Mouse (Mus musculus): ENCODE results near the gene Hus1b. TPM values are rescaled to one million over a fixed set of nuclear protein-coding genes. Genes with fewer than 3 reads are reported as not detected.

Hus1b gene
- under 1 TPM in 2 of 3 experiments, not detected in 1; 0.86 to 0.91 TPM for polyA plus RNA-seq (2017; shearing (Covaris generic))

DNA sequence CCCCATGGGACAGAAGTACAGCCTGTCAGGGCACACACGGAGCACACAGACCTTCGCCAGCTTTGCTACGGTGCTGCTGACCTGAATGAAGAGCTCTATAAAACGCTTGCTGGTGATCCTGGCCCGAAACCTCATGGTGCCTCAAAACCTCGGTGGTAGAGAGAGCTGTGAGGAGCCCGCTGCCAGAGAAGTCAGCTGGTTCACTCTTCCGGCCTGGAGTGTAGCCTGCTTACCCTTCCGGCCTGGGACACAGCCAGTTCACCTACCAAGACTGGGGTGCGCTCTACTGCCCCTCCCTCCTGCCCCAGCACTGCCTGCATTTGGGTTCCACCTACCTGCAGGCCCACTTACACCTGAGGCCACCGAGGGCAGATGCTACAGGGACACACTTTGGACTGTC lies at the start of gene Hus1b:
Hus1b (minus strand) TSS at position 220 of the 400 bp plus-strand sequence.
- ATAC-seq, result no peak

DNA sequence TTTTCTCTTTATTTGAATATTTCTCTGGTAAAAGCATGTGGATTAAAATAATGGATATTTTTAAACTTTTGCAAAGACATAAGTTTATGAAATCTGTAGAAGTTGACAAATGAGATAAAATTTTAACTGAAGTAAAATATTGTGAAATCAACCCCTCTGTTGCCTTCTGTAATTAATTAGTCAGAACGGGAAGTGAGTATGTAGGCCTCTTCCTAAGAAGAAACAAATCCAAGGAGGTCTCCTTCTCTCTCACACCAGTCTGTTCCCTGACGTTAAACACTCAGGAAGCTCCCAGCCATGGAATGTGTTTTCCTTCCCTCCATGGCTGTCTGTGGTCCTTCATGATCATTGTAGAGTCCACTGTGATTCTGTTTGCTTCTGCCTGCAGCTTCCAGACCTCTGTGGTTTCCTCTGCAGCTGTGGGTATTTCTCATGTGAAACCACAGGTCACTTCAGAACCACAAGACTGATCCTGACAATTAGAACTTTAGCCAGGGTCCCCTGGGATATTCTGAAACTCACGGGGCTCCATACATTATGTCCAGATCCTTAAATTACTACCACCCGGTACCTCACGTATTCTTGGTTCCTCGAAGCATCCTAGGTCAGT lies 46.8 kb upstream of the Hus1b start:
- ATAC-seq, result no peak

DNA sequence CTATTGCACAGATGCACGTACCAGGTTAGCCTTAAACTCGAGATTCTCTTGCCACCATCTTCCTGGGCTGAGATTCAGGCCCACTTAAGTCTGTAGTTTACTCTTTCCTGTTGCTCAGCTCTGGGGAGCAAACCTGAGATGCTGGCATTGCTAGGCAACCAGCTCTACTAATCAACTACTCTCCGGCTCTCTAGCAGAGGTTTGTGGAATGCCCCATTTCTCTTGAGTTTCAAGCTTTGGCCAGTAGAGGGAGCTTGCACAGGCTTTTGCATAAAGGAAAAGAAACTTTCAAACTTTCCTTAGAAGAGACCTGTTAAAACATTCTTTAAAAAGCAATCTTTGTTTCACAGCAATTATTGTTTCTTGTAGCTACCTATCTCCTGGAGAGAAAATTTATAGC lies 46.3 kb upstream of the Hus1b start:
- ATAC-seq, result peak; percentile 87

DNA sequence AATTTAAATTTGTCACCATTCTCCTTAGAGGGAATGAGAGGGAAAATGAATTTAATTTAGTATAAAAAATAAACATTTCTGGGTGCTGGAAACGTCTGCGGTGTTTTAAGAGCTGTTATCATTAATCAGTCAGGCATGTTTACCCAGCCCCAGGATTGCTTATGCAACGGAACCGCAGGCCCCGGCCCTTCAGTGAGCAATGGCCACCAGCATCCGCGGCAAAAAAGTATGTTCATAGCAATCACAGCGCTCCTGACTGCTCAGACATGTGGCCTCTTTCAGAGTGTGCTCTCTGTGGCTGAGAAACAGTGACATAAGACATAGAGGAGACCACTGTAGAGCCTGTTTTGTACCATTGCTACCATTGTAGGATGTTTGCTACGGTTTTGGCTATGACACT lies 42.7 kb upstream of the Hus1b start:
- no peak for ATAC-seq

DNA sequence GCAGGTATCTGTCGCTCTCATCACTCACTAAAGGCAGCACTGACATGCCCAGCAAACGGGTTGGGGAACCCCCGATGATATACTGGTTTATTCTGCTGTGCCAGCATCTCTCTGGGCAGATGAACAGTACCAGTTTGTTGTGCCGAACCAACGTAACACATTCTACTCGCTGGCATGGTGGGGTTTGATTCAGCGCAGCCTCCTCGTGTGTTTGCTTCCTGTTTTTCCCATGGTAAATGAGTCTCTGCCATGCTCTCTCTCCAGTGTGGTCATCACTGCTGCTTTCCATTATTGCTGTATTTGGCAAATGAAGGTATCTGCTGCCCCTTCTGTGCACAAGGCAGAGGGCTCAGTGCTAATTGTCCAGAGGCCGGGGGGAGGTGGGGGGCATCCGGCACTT lies 42.2 kb upstream of the Hus1b start:
- no peak for ATAC-seq

DNA sequence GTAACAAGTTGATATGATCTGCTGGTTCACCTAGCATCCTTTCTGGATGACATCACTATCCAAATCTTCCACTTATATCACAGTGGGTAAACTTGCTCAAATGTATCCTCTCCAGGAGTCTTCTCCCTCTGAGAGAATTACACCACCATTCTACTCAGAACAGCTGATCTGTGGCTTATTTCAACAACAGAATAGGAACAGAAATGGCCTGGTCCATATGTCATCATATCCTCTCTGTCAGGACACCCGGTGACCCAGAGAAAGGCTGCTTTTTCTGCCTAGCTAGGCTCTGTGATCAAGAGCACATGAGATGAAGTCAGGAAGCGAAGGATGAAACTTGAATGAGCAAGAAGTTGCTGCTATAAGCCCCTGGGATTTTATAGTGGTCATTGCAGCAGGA lies 40.1 kb upstream of the Hus1b start:
- no peak for ATAC-seq

DNA sequence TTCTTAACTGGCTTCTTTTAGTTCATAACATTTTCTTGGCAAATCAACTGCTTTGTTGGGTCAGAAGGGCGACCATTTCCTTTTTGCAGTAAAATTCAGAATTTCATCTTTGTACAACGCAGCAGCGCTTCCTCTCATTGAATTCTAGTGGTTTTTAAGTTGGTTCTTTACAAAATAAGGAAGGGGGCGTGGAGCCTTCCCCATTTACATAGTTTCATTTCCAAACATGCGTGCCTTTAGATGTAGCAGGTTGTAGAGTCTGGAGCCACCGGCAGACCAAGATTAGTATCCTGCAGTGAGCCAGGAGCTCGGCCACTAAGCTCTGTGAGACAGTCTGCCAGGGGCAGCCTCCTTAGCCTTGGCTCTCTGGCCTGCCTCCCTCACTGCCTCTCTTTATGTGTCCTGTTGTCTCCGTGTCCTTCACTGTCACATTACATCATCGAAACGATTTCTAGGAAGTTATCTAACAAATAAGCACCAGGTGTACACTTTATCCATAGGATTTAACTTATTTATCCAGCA lies 39.4 kb upstream of the Hus1b start:
- ATAC-seq, result no peak

DNA sequence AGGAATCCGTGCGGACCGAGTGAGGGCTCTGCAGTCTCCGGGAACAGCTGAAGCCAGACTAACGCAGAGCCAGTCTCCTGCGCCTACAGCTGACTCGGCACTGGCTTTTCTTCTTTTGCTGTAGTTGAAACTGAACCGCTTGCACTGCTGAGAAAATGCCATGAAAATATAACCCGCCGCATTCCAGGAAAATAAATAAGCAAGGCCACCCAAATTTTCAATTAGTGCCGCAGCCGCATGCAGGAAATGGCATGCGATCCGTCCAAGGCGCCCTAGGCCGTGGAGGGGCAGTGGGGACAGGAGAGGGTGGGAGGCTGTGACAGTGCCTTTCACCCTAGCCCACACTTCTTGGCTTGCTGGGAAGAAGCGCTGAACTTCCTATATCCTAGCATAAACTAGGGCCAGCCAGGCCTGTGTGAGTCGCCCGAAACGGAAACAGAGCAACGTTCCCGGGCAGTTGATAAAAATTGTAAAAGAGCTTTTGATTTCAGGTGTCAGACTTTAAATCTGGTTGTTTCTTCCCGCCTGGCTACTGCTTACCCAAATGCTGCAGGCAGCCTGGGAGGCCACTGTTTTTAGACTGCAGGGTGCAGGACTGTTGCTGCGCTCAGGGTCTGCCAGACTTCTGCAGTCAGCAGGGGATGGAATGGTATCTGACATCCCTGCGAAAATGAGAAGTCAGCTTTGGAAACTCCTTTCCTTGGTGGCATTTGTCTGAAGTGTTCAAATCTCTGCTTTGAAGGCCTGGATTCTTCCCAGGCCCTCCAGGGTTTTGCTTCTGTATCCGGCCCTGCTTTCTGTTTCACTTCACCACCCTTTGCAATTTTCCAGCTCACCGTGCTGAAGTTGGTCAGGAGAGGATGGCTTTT lies 38.3 kb upstream of the Hus1b start:
- ATAC-seq, result peak; percentile 53

DNA sequence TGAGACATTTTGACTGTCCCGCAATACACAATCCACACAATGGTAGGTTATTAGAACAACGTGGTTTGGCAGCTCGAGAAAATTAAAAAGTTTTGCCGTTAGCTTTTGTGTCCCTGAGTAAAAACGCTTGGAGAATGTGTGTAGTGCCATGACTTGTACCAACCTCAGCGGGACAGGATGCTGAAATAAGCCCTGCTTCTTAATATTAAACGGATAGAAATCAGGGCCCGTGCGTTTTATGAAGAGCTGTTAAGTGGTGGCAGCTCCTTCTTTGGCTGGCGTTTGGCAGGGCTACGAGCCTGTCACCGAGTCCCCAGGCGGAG lies 37.7 kb upstream of the Hus1b start:
- ATAC-seq, result peak; percentile 19

DNA sequence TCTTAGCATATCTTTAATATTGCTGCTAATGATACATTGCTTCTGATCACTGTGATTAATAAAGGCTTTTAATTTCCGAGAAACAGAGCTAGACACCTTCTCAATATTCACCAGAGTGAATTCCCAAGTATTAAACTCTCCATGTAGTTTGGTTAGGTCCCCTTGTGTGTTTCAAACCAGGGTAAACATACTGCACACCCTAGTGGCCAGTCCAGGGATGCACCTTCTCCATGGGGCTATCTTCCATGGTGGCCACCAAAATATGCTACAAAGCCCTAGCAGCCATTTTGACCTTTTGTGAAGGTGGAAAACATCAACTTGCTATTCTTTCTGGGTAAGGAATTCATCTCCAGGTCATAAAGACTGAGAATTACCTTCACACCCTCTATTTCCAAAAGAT lies 34.1 kb upstream of the Hus1b start:
- ATAC-seq, result peak; percentile 80

DNA sequence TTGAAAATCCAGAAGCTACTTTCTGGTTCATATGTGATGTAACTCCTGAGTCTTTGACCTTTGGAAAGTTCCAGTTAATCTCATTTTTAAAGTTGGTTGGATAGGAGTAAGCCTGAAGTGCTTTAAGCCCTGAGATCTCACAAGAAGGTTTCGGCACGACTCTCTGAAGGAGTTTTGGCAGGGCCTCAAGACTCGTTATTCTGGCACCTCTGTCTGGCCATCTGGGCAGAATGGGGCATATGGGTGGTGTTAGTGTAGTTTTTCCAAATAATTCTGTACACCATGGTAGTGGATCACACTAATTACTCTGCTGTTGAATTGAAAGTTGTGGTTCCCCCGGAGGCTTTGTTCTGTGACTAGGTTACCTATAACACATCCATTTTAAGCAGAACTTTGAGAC lies 30.7 kb upstream of the Hus1b start:
- ATAC-seq, result no peak

DNA sequence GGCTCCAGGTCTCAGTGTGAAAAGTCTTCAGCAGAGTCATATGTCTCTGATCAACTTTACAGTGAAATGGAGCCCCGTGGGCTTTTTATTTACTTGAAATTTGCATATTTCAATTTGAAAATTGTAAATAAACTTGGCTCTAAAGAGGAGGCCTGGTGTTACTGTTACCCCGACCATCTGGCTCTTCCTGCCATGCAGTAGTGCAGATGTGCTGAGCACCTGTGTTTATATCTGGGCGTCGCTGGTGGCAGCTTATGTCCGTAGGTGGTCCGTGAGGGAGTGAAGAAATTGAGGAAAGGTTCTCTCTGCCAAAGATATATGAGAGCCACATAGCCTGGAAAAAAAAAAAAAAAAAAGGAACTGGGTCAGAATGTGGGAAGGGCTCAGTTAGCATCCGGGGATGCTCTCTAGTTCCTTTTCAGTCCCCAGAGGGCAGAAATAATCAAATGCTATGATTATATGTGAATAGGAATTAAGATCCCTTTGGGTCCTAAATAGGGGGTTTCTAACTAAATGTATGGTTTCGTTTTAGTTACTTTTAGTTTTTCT lies 29.1 kb upstream of the Hus1b start:
- ATAC-seq, result no peak

DNA sequence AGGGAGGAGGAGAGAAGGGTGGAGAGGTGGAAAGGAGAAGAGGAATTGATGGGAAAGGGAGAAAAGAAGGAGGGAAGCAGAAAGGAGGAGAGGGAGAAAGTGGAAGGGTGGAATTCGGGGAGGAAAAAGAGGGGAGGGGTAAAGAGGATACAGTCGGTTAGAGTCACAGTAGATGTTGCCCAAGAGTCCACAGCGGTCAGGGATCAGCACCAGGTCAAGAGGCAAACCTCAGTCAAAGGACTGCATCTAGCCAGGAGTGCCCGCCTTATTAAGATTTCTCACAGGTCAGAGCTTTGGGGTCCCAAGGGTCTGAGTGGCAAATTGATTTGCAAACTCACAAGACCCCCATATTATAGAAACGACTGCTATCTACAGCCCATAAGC lies 26.7 kb upstream of the Hus1b start:
- no peak for ATAC-seq

DNA sequence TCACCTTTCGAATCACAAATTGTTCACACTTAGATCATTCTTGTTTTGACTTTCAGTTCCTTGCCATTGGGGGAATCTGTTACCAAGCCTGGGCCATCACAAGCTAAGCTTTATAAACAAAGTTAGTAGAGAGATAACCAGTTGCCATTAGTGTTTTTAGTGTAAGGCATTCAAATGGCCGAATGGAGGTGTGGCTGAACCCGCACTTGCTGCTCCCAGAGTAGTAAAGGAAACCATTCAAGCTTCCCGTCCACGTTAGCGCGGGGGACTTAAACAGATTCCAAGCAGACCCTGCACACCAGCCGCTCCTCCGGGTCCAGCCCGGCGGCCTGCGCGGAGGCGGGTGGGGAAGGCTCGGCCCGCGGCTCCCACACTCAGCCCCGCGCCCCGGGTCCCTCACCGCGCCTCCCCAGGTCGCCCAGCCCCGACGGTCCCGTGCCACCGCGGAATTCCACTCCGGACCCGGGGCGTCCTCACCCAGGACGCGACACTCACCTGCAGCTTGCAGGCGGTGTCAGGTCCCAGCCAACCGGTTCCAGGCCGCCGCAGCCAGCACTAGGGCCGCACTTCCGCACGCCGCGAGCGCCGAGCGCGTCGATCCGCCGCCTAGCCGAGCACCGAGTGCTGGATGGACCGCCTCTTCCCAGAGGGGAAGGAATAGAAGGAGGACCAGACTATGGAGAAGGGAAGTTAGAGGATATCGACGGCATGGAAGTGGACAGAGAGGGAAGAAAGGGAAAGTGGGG lies 26.1 kb upstream of the Hus1b start, which contains the start of the genes Exoc2 and Gm5447:
Exoc2 (minus strand) TSS at position 593 of the 746 bp plus-strand sequence.
Gm5447 (plus strand) TSS at position 704 of the 746 bp plus-strand sequence.
- peak; percentile 80 for ATAC-seq

DNA sequence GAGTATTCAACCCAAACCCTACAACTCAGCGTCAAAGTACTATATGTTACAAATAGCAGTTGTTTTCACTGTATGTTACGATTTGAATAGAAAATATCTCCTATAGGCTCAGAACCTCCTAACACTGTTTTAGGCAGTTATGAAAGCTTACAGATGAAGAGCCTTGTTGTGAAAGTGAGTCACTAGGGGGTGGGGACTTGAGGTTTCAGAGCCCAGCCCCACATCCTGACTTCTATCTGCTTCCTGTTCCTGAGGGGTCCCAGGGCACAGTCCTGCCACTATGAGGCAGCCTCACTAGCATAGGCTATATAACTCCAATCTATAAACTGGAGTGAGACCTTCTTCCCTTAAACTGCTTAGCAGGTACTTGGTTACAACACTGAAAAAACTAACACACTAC lies 24.5 kb upstream of the Hus1b start:
- peak; percentile 87 for ATAC-seq

DNA sequence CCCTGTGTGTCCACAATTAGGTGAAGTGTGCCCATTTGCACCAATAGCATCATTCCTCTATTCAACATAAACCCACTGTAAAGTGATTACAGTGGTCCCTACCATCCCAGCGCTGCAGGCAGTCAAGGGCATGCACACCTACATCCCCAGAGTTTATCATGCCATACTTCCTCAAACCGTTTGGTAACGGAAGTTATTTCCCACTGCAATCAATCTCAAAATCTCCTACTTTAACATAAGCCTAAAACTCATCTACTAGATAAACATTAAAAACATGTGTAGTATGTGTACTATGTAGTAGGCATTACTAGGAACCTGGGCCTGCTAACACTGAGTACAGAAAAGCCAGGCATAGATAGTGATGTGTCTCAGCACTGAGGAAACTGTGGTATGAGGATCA lies 23.5 kb upstream of the Hus1b start:
- no peak for ATAC-seq

DNA sequence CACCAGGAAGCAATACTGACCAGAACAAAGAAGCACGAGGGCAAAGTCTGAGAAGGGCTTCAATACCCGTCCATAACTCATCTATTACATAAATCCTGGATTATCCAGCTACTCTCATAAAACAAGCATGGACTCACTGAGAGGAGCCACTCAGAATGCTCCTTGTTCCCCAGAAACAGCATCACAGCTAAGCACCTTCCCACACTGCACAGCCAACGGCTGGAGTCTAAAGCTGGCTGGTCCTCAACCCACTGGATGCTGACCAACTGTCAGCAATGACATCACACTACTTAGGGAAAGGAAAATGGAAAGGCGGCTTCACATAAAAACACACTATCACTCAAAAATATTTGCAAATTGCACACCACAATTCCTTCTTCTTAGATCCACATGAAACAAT lies 20.8 kb upstream of the Hus1b start:
- no peak for ATAC-seq

DNA sequence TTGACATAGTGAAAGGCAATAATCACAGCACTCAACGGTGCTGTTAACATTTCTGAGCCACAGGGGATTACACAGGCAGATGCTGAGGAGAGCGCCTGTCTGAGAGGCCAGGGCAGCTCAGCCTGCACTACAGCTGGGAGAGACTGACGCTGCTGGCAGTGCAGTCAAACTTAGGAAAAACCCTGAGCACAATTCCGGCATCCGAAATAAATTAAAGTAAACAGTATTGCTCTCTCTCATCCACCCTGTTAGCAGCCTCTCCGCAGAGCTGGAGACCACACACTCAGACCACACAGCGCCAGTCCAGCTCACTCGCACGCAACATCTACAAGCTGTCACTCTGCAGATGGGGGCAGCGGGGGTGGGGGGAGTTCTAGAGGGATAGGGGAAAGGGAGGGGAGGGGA lies 18.9 kb upstream of the Hus1b start:
- no peak for ATAC-seq

DNA sequence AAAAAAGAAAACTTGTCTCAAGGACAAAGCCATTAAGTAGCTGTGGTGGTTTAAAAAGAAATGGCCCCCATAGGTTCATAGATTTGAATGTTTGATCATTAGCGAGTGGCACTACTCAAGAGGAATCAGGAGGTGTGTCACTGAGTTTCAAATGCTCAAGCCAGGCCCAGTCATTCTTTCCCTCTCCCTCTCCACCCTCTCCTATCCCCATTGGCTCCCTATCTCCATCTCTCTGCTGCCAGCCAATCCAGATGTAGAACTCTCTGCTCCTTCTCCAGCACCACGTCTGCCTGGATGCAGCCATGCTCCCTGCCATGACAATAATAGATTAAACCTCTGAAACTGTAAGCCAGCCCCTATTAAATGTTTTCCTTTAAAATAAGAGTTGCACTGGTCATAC lies 14.4 kb upstream of the Hus1b start:
- no peak for ATAC-seq

DNA sequence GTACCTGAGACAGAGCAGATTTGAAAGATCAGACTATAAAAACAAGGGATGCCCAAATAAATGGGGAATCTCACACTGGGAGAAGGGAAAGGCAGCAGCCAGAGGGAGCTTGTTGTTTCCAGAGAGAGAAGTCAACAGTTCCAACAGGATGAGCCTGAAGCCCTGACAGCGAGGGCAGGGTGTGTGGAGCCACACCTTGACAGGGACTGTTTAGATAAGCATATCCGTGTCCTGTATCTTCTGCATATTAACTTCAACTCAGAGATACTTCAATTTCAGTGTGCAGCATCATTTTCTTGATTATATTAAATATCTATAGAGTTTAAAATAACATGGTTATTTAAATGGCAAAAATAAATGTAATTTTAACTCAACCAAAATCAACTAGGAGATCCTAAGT lies 13.2 kb upstream of the Hus1b start:
- ATAC-seq, result no peak

DNA sequence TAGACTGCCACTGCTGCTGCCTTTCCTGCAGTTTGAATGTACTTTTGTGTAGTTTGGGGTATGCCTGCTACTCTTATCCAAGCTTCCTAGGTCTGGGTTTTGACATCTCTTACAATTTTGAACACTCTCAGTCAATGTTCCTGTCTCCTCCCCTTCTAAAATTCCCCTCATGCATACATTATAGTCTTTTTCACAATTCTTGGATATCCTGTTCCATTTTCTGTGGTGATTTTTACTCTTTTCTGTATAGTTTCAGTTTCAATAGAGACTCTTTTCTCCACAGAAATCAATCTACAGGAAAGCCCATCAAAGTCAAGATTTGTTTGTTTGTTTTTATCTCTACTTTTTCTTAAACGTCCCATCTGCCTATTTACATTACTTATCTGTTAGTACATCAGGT lies 6.0 kb upstream of the Hus1b start:
- ATAC-seq, result peak; percentile 71

DNA sequence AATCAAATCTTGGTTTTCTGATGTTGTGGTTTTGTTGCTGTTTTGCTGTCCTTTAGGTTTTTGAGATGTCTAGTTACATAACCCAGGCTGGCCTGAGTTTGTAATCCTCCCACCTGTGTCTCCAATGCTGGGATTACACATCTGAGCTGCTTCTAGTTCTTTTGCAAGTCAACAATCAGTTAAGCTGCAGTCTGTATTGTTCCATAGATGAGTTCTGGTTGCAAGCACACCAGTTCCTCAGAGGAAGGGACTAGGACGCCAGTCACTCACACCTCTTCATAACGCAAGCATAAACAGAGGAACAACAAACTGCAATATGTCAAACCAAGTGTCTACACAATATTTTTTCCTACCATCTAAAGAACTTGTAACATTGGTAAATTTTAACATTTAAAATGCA lies 4.5 kb upstream of the Hus1b start:
- no peak for ATAC-seq

DNA sequence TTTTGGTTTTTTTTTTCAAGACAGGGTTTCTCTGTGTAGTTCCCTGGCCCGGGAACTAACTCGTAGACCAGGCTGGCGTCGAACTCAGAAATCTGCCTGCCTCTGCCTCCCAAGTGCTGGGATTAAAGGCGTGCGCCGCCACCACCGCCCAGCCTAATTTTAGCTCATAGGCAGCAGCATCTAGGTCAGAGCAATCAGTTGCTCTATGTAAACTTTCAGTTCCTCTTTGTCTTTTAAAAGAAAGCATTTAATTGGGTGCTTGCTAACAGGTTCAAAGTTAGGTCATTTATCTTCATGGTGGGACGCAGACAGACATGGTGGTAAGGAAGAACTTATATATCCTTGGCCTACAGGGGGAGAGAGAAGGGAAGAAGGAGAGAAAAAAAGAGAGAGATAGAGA lies 1.6 kb upstream of the Hus1b start:
- ATAC-seq, result no peak

Data from inflammation-experienced regulatory T-cells, adult 6 months (primary cell).